Mouse (Mus musculus) gastrocnemius, adult 2 months (tissue): ENCODE results near the gene Plcxd1. TPM values are rescaled to one million over a fixed set of nuclear protein-coding genes. Genes with fewer than 3 reads are reported as not detected.

Source experiments
- DNase-seq: peaks from one replicate; pipeline ENCODE4 v3.0.0; 2022
- H3K27ac ChIP-seq: fragments of 200-600 bp; 2 replicates; pipeline ENCODE4 v1.8.1; 2022; ENCODE audit warnings: mild to moderate bottlenecking
- H3K4me3 ChIP-seq: fragments of 200-600 bp; 2 replicates; pipeline ENCODE4 v1.8.1; 2022; ENCODE audit warnings: mild to moderate bottlenecking, moderate library complexity
- CTCF ChIP-seq: fragments of 200-600 bp; IDR thresholded peaks from 2 replicates; pipeline ENCODE4 v1.8.1; 2022; ENCODE audit warnings: antibody characterized with exemption, mild to moderate bottlenecking, moderate library complexity
- intact Hi-C: fragments of 180-260 bp; cut with DNase I; formaldehyde crosslinking; loops from one replicate; pipeline ENCODE4 v1.15.1; 2025
- total RNA-seq, 2 experiments: library from RNA; stranded (reverse); gene quantifications; 2 replicates each; pipeline ENCODE4 v1.2.3; 2021

Plcxd1 gene
- total RNA-seq, 2 experiments from 2014 or later, result not detected

- peak; percentile 99 for DNase-seq
- intact Hi-C loops, result loop anchor here (2.0 kb wide), 1 partner anchor 25 kb away; the partner anchor contains the start of gene Zfp605
- Histone ChIP-seq H3K27ac (peak within 1 kb of the TSS; percentile 98), H3K4me3 (peak within 1 kb of the TSS; percentile 89)
- TF ChIP-seq CTCF, result peak; percentile 13; the same call in 1 of the 2 replicates
Measured at GRCm38 (mm10) chr5:110135293-110136086, 35.7 kb downstream of the Plcxd1 start, which contains the start of gene Chfr. Chfr (plus strand) TSS chr5:110135842.

- TF ChIP-seq CTCF, result no peak
- peak overlapping the region; percentile 98 for H3K27ac ChIP-seq
- H3K4me3 ChIP-seq, result peak overlapping the region; percentile 89
- intact Hi-C loops, result no loop called here
- no peak for DNase-seq
Measured at GRCm38 (mm10) chr5:110136087-110136464, 36.3 kb downstream of the Plcxd1 start.

- DNase-seq, result no peak
- TF ChIP-seq CTCF, result no peak
- Histone ChIP-seq H3K27ac (no peak overlapping the region), H3K4me3 (no peak overlapping the region)
- intact Hi-C loops, result no loop called here
Measured at GRCm38 (mm10) chr5:110137816-110138215, 38.0 kb downstream of the Plcxd1 start.

GRCm38 (mm10) chr5:110139325-110139724, 39.6 kb downstream of the Plcxd1 start:
- no peak for TF ChIP-seq CTCF
- no peak for DNase-seq
- intact Hi-C loops, result no loop called here
- Histone ChIP-seq H3K27ac (no peak overlapping the region), H3K4me3 (no peak overlapping the region)

- no peak for TF ChIP-seq CTCF
Measured at GRCm38 (mm10) chr5:110140424-110140823, 40.7 kb downstream of the Plcxd1 start.

GRCm38 (mm10) chr5:110142309-110142708, 42.5 kb downstream of the Plcxd1 start:
- peak; percentile 26 for DNase-seq
- intact Hi-C loops, result no loop called here
- peak overlapping the region; percentile 35 for H3K27ac ChIP-seq
- H3K4me3 ChIP-seq, result no peak overlapping the region
- TF ChIP-seq CTCF, result no peak

More at GRCm38 (mm10) chr5:110140424-110140823, 40.7 kb downstream of the Plcxd1 start:
- intact Hi-C loops, result no loop called here
- H3K4me3 ChIP-seq, result no peak overlapping the region
- no peak for DNase-seq
- H3K27ac ChIP-seq, result no peak overlapping the region

- DNase-seq, result no peak
- H3K27ac ChIP-seq, result 0 out of 2 replicates have a peak overlapping the region, but pooled peaks have one; percentile 4
- peak; percentile 55 for TF ChIP-seq CTCF
- intact Hi-C loops, result no loop called here
- no peak overlapping the region for H3K4me3 ChIP-seq
Measured at GRCm38 (mm10) chr5:110143007-110143406, 43.2 kb downstream of the Plcxd1 start.

Other genes starting within 250 kb of the Plcxd1 start
- 1 to 10 TPM; 3.1 to 9.1 TPM for gene Gm15446, start 176.6 kb upstream of the Plcxd1 start, total RNA-seq
- 1 to 10 TPM; 7.0 to 8.6 TPM for gene Zfp932, start 103.4 kb upstream of the Plcxd1 start, total RNA-seq
- 1 to 10 TPM; 1.4 to 1.5 TPM for gene Gm17655, start 27.5 kb upstream of the Plcxd1 start, total RNA-seq
- under 1 TPM; 0.10 to 0.25 TPM for gene Gm35315, start 5.5 kb upstream of the Plcxd1 start, total RNA-seq
- 10 to 100 TPM; 13.0 to 16.4 TPM for gene Gtpbp6, start 8.2 kb downstream of the Plcxd1 start, total RNA-seq
- gene Zfp605, start 10.1 kb downstream of the Plcxd1 start, total RNA-seq, result 1 to 10 TPM; 4.1 to 4.2 TPM
- 10 to 100 TPM; 13.3 to 14.5 TPM for gene Chfr, start 35.9 kb downstream of the Plcxd1 start, total RNA-seq
- 10 to 100 TPM; 40.8 to 42.0 TPM for gene Golga3, start 76.7 kb downstream of the Plcxd1 start, total RNA-seq
- 10 to 100 TPM; 29.4 to 33.3 TPM for gene Ankle2, start 131.0 kb downstream of the Plcxd1 start, total RNA-seq
- gene Pgam5, start 169.9 kb downstream of the Plcxd1 start, total RNA-seq, result 10 to 100 TPM; 24.2 to 29.7 TPM
- 10 to 100 TPM; 37.2 to 72.5 TPM for gene Pxmp2, start 186.2 kb downstream of the Plcxd1 start, total RNA-seq
- 1 to 10 TPM; 1.6 to 2.0 TPM for gene Pole, start 186.3 kb downstream of the Plcxd1 start, total RNA-seq
- gene P2rx2, start 243.2 kb downstream of the Plcxd1 start, total RNA-seq, result not detected
- gene Lrcol1, start 244.8 kb downstream of the Plcxd1 start, total RNA-seq, result not detected